Mouse (Mus musculus) liver, adult (tissue): ENCODE data around the gene Olfr598.
"Not testable (repeated sequence)": the region's sequence is repeated elsewhere in the genome, so short reads cannot be mapped to it uniquely, and the experiment has no call there.

ENCODE experiments used
- GATA4 ChIP-seq: IDR thresholded peaks from 2 replicates; pipeline ENCODE4 v1.6.1; 2014; ENCODE audit warnings: mild to moderate bottlenecking, low read length; ENCODE audit not compliant: insufficient replicate concordance

Olfr598 gene

DNA sequence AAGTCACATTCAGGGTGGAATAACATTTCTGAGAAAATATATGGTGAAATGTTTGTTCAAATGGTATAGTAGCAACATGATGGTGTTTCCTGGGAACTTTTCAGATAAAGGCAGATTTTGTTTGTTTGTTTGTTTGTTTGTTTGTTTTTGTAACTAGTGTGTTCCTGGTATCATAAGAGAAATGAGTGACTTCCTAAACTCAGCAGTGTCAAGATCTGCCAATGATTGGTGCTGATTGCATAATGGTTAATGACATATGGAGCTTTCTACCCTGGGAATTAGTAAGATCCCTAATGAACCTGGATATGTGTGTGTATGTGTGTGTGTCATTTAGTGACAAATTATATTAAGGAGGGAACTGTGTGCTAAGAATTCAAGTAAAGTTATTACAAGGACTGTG is at the start of gene Olfr598:
Gene Olfr598 (plus strand): TSS at position 301 of the 400 bp plus-strand sequence.
- TF ChIP-seq GATA4 = no peak

- TF ChIP-seq GATA4 = not testable (repeated sequence)
Measured at GRCm38 (mm10) chr7:103305348-103305747, 18.0 kb upstream of the Olfr598 start, which contains the start of gene Olfr596. Olfr596 (plus strand) TSS chr7:103305648.

DNA sequence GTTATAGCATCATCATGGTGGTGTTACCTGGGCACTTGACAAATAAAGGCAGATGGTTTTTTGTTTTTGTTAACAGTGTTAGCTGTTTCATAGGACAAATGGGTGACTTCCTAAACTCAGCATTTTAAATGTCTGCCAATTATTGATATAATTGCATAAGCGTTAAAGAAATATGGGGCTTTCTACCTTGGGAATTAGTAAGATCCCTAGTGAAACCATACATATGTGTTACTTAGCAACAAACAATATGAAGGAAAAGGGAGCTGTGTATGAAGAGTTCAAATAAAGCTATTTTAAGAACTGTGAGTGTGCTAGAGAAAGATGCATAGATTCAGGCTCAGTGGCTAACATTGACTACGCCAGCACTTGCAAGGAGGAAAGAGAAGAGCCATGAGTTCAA is 7.4 kb upstream of the Olfr598 start, which contains the start of gene Olfr597:
Gene Olfr597 (plus strand): TSS at position 301 of the 400 bp plus-strand sequence.
- not testable (repeated sequence) for TF ChIP-seq GATA4

- no peak for TF ChIP-seq GATA4
Measured at GRCm38 (mm10) chr7:103335617-103336016, 12.2 kb downstream of the Olfr598 start, which contains the start of gene Olfr599. Olfr599 (plus strand) TSS chr7:103335917.

DNA sequence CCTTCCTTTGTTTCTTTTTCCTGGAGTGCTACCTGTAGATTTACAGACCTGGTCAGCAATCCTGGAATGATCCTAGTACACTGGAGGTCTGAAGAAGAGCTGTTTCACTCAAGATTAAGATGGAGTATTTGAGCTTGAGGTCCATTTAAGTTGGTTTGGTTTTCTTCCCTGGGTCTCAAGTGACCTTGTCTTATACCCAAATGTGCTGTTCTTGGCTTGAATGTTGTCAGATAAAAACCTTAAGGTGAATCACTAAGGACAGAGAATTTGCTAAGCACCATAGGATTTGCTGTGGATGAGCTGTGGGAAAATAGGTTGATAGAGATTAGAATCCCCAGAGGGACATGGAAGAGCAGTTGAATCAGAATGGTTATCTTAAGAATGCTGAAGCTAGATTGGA is 26.2 kb downstream of the Olfr598 start, which contains the start of gene Olfr600:
Gene Olfr600 (minus strand): TSS at position 101 of the 400 bp plus-strand sequence.
- no peak for TF ChIP-seq GATA4

DNA sequence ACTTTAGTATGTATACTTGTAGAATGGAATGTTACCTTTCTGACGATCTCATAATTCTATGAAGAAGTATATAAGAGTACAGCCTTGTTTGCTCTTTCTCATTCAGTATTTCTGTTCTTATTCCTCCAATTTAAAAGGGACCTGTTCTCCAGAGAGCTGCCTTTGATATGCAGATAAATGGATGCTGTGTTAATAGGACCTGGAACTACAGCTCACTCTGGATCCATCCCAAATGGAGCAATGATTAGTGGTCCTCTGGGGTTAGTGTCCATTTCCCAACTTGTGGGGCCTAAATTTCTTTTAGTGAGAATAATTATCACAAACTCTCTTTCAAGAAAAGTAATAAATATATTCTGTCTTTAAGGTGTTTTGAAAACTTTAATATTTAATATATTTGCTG is 39.2 kb downstream of the Olfr598 start, which contains the start of gene Olfr601:
Gene Olfr601 (minus strand): TSS at position 101 of the 400 bp plus-strand sequence.
- TF ChIP-seq GATA4 = no peak
